Mouse (Mus musculus) G1E (cell line): ENCODE measurements at regions not wholly inside any gene's neighbourhood (a gene's known extent, or its start where the extent isn't known, plus 50 kb on each side); places are given as distances from the start of the nearest gene placed in this dataset.

Source experiments
- CTCF ChIP-seq: IDR thresholded peaks from 2 replicates; pipeline ENCODE4 v1.5.1; 2012; ENCODE audit warnings: low read depth, low read length, inconsistent platforms, mixed read lengths
- POLR2AphosphoS5 ChIP-seq: IDR thresholded peaks from 2 replicates; pipeline ENCODE4 v1.6.1; 2012; ENCODE audit warnings: low read depth, low read length, inconsistent platforms; ENCODE audit not compliant: insufficient replicate concordance
- TAL1 ChIP-seq: conservative IDR thresholded peaks from 2 replicates; pipeline ENCODE4 v1.6.1; 2012; ENCODE audit warnings: low read depth, low read length, inconsistent platforms, mixed read lengths

- no peak for TF ChIP-seq CTCF
- no peak for TF ChIP-seq TAL1
- TF ChIP-seq POLR2AphosphoS5, result no peak
These were observed 73.0 kb upstream of the Fam3c start for GRCm38 (mm10) chr6:22429026-22429425.
